Mouse (Mus musculus) bone marrow, adult 2 months (tissue): ENCODE data around the gene Ankrd55.

ENCODE experiments used
- CTCF ChIP-seq: fragments of 200-500 bp; IDR thresholded peaks from 2 replicates; pipeline ENCODE4 v1.5.1; 2011; ENCODE audit warnings: low read length, control low read depth; ENCODE audit not compliant: control insufficient read depth, insufficient read depth
- POLR2A ChIP-seq: fragments of 200-500 bp; IDR thresholded peaks from 2 replicates; pipeline ENCODE4 v1.6.1; 2011; ENCODE audit warnings: low read depth, mild to moderate bottlenecking, control low read depth, low read length, borderline replicate concordance; ENCODE audit not compliant: control insufficient read depth

- TF ChIP-seq CTCF: no peak
- no peak for TF ChIP-seq POLR2A
Observed at GRCm38 (mm10) chr13:112382457-112382856, 94.2 kb downstream of the Ankrd55 start.
